Mouse (Mus musculus) cerebellum, adult 2 months (tissue): Measurements from ENCODE around the gene Lrmda.

Experiments used
- CTCF ChIP-seq: fragments of 200-500 bp; IDR thresholded peaks from 2 replicates; pipeline ENCODE4 v1.5.1; 2011; ENCODE audit warnings: low read depth, mild to moderate bottlenecking, control low read depth, low read length, moderate library complexity, borderline replicate concordance; ENCODE audit not compliant: insufficient read depth
- POLR2A ChIP-seq: fragments of 200-500 bp; IDR thresholded peaks from 2 replicates; pipeline ENCODE4 v1.6.1; 2011; ENCODE audit warnings: low read length, control low read depth, borderline replicate concordance; ENCODE audit not compliant: insufficient read depth

- TF ChIP-seq POLR2A (no peak), CTCF (no peak)
Measured at GRCm38 (mm10) chr14:22887182-22887581, 867.7 kb downstream of the Lrmda start.
